Mouse (Mus musculus) stomach, embryonic 14.5 days (tissue): ENCODE results near the gene Trappc3. TPM values are rescaled to one million over a fixed set of nuclear protein-coding genes. Genes with fewer than 3 reads are reported as not detected.
A peak's percentile ranks its signal among the peaks of the same experiment; 100 is the strongest.

ENCODE experiments used
- ATAC-seq: fragments of 200-750 bp; cut with Nextera tagmentation; 2 replicates; pipeline ENCODE4 v1.8.0; 2017; ENCODE audit warnings: low read depth, moderate TSS enrichment; ENCODE audit not compliant: insufficient number of reproducible peaks, insufficient read depth, low FRiP score
- H3K27ac ChIP-seq: fragments of 300-500 bp; sonication (generic); 2 replicates; pipeline ENCODE4 v1.5.1; 2014; ENCODE audit warnings: mild to moderate bottlenecking, low read length, moderate library complexity, mixed read lengths
- H3K27me3 ChIP-seq: fragments of 300-500 bp; sonication (generic); 2 replicates; pipeline ENCODE4 v1.6.1; 2014; ENCODE audit warnings: low read length, control low read depth, mixed read lengths; ENCODE audit not compliant: control insufficient read depth, insufficient read depth
- H3K36me3 ChIP-seq: fragments of 300-500 bp; sonication (generic); 2 replicates; pipeline ENCODE4 v1.6.1; 2014; ENCODE audit warnings: mild to moderate bottlenecking, control low read depth, low read length, moderate library complexity, mixed read lengths; ENCODE audit not compliant: control insufficient read depth, insufficient read depth
- H3K4me1 ChIP-seq: fragments of 300-500 bp; sonication (generic); 2 replicates; pipeline ENCODE4 v1.6.1; 2014; ENCODE audit warnings: low read length, control low read depth, mixed read lengths; ENCODE audit not compliant: control insufficient read depth, insufficient read depth
- H3K4me2 ChIP-seq: fragments of 300-500 bp; sonication (generic); replicated peaks from 2 replicates; pipeline ENCODE4 v1.6.1; 2014; ENCODE audit warnings: low read depth, low read length, control low read depth
- H3K4me3 ChIP-seq: fragments of 300-500 bp; sonication (generic); 2 replicates; pipeline ENCODE4 v1.5.1; 2014; ENCODE audit warnings: low read depth, low read length, control low read depth
- H3K9ac ChIP-seq: fragments of 300-500 bp; sonication (generic); replicated peaks from 2 replicates; pipeline ENCODE4 v1.6.1; 2014; ENCODE audit warnings: low read depth, mild to moderate bottlenecking, control low read depth, low read length, moderate library complexity, mixed read lengths
- H3K9me3 ChIP-seq: fragments of 300-500 bp; sonication (generic); 2 replicates; pipeline ENCODE4 v1.6.1; 2016; ENCODE audit warnings: low read depth, low read length, control low read depth; ENCODE audit not compliant: control insufficient read depth
- WGBS: fragments of 180-500 bp; shearing (Covaris S2); extraction: QIAGEN DNeasy Blood & Tissue Kit; methylation state at CpG from one replicate; pipeline ENCODE4 v1.1.7; 2014; 5-methylcytosine and 5-hydroxymethylcytosine counted together
- polyA plus RNA-seq: library from polyadenylated mRNA; unstranded; fragments of >200 nt; fragmentation: Nextera tagmentation; extraction: Ambion mirVana; gene quantifications from 2 replicates; pipeline ENCODE4 v1.2.1, GENCODE M21; 2014

The Trappc3 gene
- polyA plus RNA-seq, 1 experiment from 2014 or later = 14.7 TPM

DNA sequence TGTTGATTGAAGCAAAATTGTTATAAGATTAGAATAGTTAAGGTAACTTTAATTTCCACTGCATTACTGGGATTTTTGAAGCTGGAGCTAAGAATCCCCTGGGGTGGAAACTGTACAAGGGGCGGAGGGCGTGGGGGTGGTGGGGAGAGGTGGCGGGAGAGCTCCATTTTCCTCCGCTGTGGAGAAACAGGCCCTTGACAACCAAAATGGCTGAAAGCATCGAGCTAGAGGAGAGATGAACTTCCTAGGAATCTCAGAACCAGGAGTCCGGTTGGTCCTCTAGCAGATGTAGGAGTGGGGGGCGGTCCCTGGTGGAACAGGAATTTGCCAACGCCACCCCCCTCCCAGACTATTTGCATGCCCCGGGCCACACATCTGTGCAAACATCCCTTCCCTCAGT lies 19.6 kb downstream of the Trappc3 start:
- no peak overlapping the region for H3K4me2 ChIP-seq
- H3K27ac ChIP-seq = no peak overlapping the region
- H3K4me3 ChIP-seq = no peak overlapping the region
- no peak overlapping the region for H3K9ac ChIP-seq
- H3K27me3 ChIP-seq = no peaks in the 10 kb centered on the region; the same call in 1 of the 2 replicates
- WGBS = 72% methylated on average over 9 of the region's 9 CpGs
- ATAC-seq = no peak
- H3K36me3 ChIP-seq = no peaks in the 10 kb centered on the region
- no peaks in the 10 kb centered on the region for H3K9me3 ChIP-seq
- no peaks in the 10 kb centered on the region for H3K4me1 ChIP-seq

DNA sequence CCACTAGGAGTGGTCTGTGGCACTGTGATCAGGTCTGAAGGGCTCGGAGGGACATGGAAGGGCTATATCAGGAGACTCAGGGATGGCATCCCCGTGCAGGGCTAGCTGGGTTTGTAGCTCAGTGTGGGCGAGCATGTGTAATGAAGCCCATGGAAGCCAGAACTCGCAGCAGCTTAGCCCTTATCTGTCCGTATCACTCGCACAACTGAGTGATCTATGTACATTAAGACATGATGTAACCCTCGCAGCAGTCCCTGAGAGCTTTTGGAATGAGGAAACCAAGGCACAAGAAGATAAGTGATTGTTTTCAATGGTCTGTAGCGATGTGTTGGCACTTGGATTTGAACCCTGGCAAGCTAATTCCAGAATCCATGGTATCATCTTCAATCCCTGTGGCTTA lies 21.5 kb downstream of the Trappc3 start:
- no peak for ATAC-seq
- peaks cover 7% of the 10 kb centered on the region for H3K4me1 ChIP-seq
- WGBS = 85% methylated on average over 8 of the region's 8 CpGs

DNA sequence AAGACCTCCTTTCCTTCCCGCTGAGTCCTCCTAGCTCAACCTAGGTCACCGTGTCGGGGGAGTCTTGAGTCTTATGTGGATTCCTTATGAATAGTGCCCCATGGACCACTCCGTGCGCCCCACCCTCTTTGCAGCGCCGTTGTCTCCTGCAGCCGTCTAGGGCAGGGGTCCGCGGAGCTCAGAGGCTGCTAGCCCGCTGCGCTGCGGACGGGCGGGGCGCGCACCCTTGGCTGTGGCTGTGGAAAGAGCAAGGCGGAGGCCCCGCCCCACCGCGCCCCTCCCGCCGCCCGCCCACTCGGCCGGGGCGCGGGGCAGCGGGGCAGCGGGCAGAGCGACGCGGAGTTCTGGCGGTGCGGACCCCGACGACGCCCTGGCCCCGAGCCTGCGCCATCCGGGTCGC lies 24.4 kb downstream of the Trappc3 start, which contains the start of gene Col8a2:
Gene Col8a2, plus strand, starts transcription at position 302 of the 400 bp plus-strand sequence.
- Histone ChIP-seq H3K9me3 (no peaks in the 10 kb centered on the region), H3K36me3 (no peaks in the 10 kb centered on the region), H3K27ac (peak within 1 kb of the TSS; percentile 44; the same call in 1 of the 2 replicates), H3K4me2 (peak within 1 kb of the TSS; percentile 74), H3K27me3 (no peaks in the 10 kb centered on the region; the same call in 1 of the 2 replicates), H3K4me1 (peaks cover 7% of the 10 kb centered on the region), H3K9ac (peak within 1 kb of the TSS; percentile 25; the same call in 1 of the 2 replicates), H3K4me3 (peak within 1 kb of the TSS; percentile 37)
- 1% methylated on average over 27 of the region's 42 CpGs for WGBS
- ATAC-seq = 0 out of 2 replicates have a peak, but pooled peaks have one; percentile 39

More for the DNA sequence above, 21.5 kb downstream of the Trappc3 start:
- Histone ChIP-seq H3K4me2 (no peak overlapping the region), H3K9me3 (no peaks in the 10 kb centered on the region), H3K27ac (no peak overlapping the region), H3K9ac (no peak overlapping the region), H3K36me3 (no peaks in the 10 kb centered on the region), H3K27me3 (no peaks in the 10 kb centered on the region; the same call in 1 of the 2 replicates), H3K4me3 (no peak overlapping the region)

DNA sequence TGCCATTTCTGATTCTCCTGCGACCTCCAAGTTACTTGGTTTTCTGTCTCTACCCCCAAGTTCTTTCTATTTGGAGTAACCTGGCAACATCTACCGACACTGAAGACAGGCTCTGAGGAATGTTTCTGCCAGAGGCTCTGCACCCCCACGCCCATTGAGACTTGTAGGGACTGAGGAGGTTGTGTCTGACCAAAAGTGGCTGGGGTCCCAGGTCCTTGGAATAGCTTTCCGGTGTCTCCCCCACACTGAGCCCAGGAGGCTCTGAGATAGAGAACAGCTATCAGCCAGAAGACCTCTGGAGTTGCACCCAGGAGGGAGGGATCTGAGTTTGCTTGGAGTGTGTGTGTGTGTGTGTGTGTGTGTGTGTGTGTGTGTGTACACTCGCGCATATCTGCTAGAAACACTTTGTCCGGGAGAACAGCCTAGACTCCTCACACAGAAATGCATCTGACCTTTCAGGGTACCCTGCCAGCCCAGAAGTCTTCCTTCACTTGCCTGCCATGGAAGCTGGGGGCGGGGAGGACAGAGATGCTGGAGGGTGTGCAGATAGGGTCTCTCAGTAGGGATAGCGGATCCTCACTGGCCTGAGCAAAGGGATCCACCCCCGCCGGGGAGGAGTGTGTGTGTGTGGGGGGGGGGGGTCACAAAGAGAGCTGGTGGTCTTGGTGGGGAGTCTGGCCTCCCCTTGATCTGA lies 25.3 kb downstream of the Trappc3 start:
- H3K27me3 ChIP-seq = no peaks in the 10 kb centered on the region; the same call in 1 of the 2 replicates
- peak overlapping the region; percentile 44; the same call in 1 of the 2 replicates for H3K27ac ChIP-seq
- peak overlapping the region; percentile 74 for H3K4me2 ChIP-seq
- no peak overlapping the region for H3K9ac ChIP-seq
- WGBS = 28% methylated on average over 11 of the region's 11 CpGs
- peak overlapping the region; percentile 37; the same call in 1 of the 2 replicates for H3K4me3 ChIP-seq
- peak; percentile 30 for ATAC-seq
- H3K36me3 ChIP-seq = no peaks in the 10 kb centered on the region
- peaks cover 7% of the 10 kb centered on the region for H3K4me1 ChIP-seq
- H3K9me3 ChIP-seq = no peaks in the 10 kb centered on the region

DNA sequence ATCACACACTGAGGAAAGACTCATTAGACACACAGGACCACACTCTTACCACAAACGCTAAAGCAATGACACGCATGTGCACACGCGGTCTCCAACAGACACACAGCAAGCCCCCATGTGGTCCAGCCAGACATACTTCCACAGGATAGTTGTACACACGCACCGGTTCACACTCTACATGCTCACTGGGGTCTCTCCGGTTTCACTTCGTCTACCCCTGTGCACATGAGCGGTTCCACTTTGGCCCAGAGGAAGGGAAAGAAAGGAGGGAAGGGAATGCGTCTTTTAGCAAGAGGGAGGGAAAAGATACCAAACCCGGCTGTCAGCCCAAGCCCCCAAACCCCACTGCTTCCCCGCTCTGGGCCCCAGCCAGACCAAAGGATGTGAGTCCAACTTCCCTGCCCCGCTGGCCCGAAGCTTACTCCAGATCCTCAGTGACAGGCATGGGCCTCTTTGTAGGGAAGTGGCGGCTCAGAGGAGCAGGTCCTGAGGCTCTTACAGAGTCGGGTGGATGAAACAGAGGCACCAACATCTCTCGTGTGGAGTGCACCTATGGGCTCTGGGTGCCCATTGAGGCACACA lies 26.1 kb downstream of the Trappc3 start:
- Histone ChIP-seq H3K36me3 (no peaks in the 10 kb centered on the region), H3K4me3 (peak overlapping the region; percentile 5; the same call in 1 of the 2 replicates), H3K27me3 (no peaks in the 10 kb centered on the region; the same call in 1 of the 2 replicates), H3K4me2 (peak overlapping the region; percentile 74; the same call in 1 of the 2 replicates), H3K9me3 (no peaks in the 10 kb centered on the region), H3K4me1 (peaks cover 7% of the 10 kb centered on the region), H3K27ac (peak overlapping the region; percentile 44; the same call in 1 of the 2 replicates), H3K9ac (no peak overlapping the region)
- no peak; the same call in 1 of the 2 replicates for ATAC-seq
- 29% methylated on average over 16 of the region's 17 CpGs for WGBS

DNA sequence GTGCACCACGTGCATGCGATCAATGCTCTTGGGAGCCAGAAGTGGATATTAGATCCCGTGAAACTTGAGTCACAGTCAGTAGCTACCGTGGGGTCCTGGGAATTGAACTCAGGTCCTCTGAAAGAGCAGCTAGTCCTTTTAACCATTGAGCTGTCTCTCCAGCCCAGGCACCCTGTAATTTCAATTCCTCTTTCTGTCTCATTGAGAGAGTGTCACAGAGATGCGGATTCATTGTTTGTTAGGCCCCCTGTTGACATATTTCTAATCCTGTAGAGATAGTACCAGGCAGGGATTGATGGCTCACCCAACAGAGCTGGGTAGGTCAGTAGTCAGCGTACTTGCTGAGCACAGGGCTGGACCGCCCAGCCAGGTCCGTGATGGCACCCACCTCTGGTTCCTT lies 28.2 kb downstream of the Trappc3 start:
- WGBS = 87% methylated on average over 8 of the region's 8 CpGs
- no peaks in the 10 kb centered on the region for H3K36me3 ChIP-seq
- peaks cover 7% of the 10 kb centered on the region for H3K4me1 ChIP-seq
- H3K4me2 ChIP-seq = no peak overlapping the region
- no peak for ATAC-seq
- no peak overlapping the region for H3K9ac ChIP-seq
- no peaks in the 10 kb centered on the region; the same call in 1 of the 2 replicates for H3K27me3 ChIP-seq
- H3K9me3 ChIP-seq = no peaks in the 10 kb centered on the region
- no peak overlapping the region for H3K4me3 ChIP-seq
- H3K27ac ChIP-seq = no peak overlapping the region

DNA sequence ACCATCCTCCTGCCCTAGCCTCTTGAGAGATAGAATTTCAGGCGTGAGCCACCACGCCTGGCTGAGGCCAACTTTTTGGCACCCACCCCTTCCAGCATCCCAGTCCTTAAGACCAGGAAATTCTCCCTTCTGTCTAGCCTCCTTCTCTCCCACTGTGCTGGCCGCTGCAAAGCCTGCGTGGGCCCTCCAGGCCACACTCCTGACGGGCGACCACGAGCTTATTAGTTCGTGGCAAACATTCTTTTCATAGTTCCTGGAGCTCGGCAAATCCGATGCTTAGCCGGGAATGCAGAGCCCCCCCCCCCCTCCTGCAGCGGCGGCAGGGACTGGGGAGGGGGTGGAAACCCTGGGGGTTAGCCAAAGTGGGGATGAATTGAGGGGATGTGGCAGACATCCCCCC lies 29.1 kb downstream of the Trappc3 start:
- ATAC-seq = no peak
- H3K36me3 ChIP-seq = no peaks in the 10 kb centered on the region
- H3K9ac ChIP-seq = no peak overlapping the region
- peaks cover 7% of the 10 kb centered on the region for H3K4me1 ChIP-seq
- no peaks in the 10 kb centered on the region; the same call in 1 of the 2 replicates for H3K27me3 ChIP-seq
- no peak overlapping the region for H3K27ac ChIP-seq
- 16% methylated on average over 13 of the region's 13 CpGs for WGBS
- no peak overlapping the region for H3K4me2 ChIP-seq
- H3K4me3 ChIP-seq = no peak overlapping the region
- H3K9me3 ChIP-seq = no peaks in the 10 kb centered on the region

DNA sequence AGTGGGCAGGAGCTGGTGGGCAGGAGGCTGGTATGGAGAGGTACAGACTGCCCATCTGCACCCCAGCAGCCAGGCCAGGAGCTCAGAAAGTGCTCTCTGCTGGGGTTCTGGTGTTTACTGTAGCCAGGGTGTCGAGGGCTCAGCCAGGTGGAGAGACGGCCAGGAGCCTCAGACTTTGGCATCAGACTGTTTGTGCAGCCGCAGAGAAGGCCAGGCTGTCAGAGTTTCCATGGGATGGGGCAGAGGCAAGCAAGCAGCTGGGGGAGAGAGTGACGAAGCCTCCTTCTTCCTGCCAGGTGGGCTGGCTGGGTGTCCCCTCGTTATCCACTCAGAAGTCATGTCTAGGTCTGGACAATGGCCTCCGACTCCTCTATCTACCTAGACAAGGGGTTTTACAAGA lies 33.0 kb downstream of the Trappc3 start:
- no peak overlapping the region for H3K4me2 ChIP-seq
- H3K9ac ChIP-seq = no peak overlapping the region
- WGBS = 77% methylated on average over 6 of the region's 6 CpGs
- H3K27me3 ChIP-seq = 0 out of 2 replicates have a peak, but pooled peaks cover 5% of the 10 kb centered on the region
- H3K4me1 ChIP-seq = peaks cover 6% of the 10 kb centered on the region
- H3K36me3 ChIP-seq = no peaks in the 10 kb centered on the region
- H3K4me3 ChIP-seq = no peak overlapping the region
- H3K9me3 ChIP-seq = no peaks in the 10 kb centered on the region
- H3K27ac ChIP-seq = no peak overlapping the region
- ATAC-seq = no peak
